Mouse (Mus musculus) retina, postnatal 7 days (tissue): Measurements from ENCODE around the gene Morc3.

Experiments
- DNase-seq: peaks from one replicate; pipeline ENCODE4 v3.0.0-alpha.2; 2012; ENCODE audit warnings: low read depth, low spot score

The Morc3 gene

GRCm38 (mm10) chr16:93920673-93921072 is 88.8 kb downstream of the Morc3 start:
- no peak for DNase-seq

GRCm38 (mm10) chr16:93922835-93923389 is 91.0 kb downstream of the Morc3 start:
- no peak for DNase-seq

- DNase-seq, result no peak
Measured at GRCm38 (mm10) chr16:93923788-93924187, 91.9 kb downstream of the Morc3 start.
